Mouse (Mus musculus) lung, embryonic 16.5 days (tissue): ENCODE data around the gene Vars. TPM values are rescaled to one million over a fixed set of nuclear protein-coding genes. Genes with fewer than 3 reads are reported as not detected.
A peak's percentile ranks its signal among the peaks of the same experiment; 100 is the strongest.
"Not testable (repeated sequence)": the region's sequence is repeated elsewhere in the genome, so short reads cannot be mapped to it uniquely, and the experiment has no call there.

Experiments used
- ATAC-seq: fragments of 200-750 bp; cut with Nextera tagmentation; 2 replicates; pipeline ENCODE4 v1.8.0; 2017; ENCODE audit warnings: low read depth, mild to moderate bottlenecking, moderate library complexity
- H3K27ac ChIP-seq: fragments of 300-500 bp; sonication (generic); 2 replicates; pipeline ENCODE4 v1.5.1; 2014; ENCODE audit warnings: mild to moderate bottlenecking, control low read depth, low read length
- H3K27me3 ChIP-seq: fragments of 300-500 bp; sonication (generic); 2 replicates; pipeline ENCODE4 v1.6.1; 2014; ENCODE audit warnings: low read depth, low read length, mixed read lengths; ENCODE audit not compliant: control insufficient read depth, insufficient read depth
- H3K36me3 ChIP-seq: fragments of 300-500 bp; sonication (generic); 2 replicates; pipeline ENCODE4 v1.6.1; 2014; ENCODE audit warnings: low read length; ENCODE audit not compliant: control insufficient read depth, insufficient read depth
- H3K4me1 ChIP-seq: fragments of 300-500 bp; sonication (generic); replicated peaks from 2 replicates; pipeline ENCODE4 v1.6.1; 2014; ENCODE audit warnings: low read length, mixed read lengths; ENCODE audit not compliant: control insufficient read depth, insufficient read depth
- H3K4me2 ChIP-seq: fragments of 300-500 bp; sonication (generic); 2 replicates; pipeline ENCODE4 v1.6.1; 2014; ENCODE audit warnings: low read depth, low read length, control low read depth
- H3K4me3 ChIP-seq: fragments of 300-500 bp; sonication (generic); 2 replicates; pipeline ENCODE4 v1.5.1; 2014; ENCODE audit warnings: mild to moderate bottlenecking, low read length, control low read depth
- H3K9ac ChIP-seq: fragments of 300-500 bp; sonication (generic); 2 replicates; pipeline ENCODE4 v1.6.1; 2014; ENCODE audit warnings: low read length, control low read depth
- H3K9me3 ChIP-seq: fragments of 300-500 bp; sonication (generic); 2 replicates; pipeline ENCODE4 v1.6.1; 2016; ENCODE audit warnings: low read length; ENCODE audit not compliant: control insufficient read depth
- WGBS: fragments of 180-500 bp; shearing (Covaris S2); extraction: QIAGEN DNeasy Blood & Tissue Kit; methylation state at CpG from one replicate; pipeline ENCODE4 v1.1.7; 2014; 5-methylcytosine and 5-hydroxymethylcytosine counted together
- polyA plus RNA-seq: library from polyadenylated mRNA; unstranded; fragments of >200 nt; fragmentation: Nextera tagmentation; extraction: Ambion mirVana; gene quantifications from 2 replicates; pipeline ENCODE4 v1.2.1, GENCODE M21; 2015

Vars gene
- polyA plus RNA-seq, 1 experiment from 2014 or later, result 88.0 TPM

DNA sequence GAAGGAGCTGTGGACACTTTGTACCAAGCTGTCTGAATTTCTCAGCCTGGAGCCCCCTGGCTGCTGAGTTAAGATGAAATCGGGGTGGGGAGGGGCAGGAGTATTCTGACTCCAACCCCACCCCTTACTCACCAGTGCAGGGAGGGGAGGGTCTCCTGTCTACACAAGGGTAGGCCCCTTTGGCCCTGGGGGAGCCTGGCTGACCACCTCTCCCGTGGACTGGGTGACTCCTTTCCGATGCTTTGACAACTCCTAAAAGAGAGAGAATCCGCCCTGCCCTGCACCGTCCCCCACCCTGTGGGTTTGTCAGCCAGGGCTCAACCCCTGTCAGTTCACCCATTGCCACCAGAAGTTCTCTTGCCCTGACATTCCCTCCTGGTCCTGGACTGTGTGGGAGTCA, 25.4 kb downstream of the Vars start:
- Histone ChIP-seq H3K9ac (no peak overlapping the region), H3K27ac (no peak overlapping the region), H3K4me1 (peaks cover 6% of the 10 kb centered on the region)

DNA sequence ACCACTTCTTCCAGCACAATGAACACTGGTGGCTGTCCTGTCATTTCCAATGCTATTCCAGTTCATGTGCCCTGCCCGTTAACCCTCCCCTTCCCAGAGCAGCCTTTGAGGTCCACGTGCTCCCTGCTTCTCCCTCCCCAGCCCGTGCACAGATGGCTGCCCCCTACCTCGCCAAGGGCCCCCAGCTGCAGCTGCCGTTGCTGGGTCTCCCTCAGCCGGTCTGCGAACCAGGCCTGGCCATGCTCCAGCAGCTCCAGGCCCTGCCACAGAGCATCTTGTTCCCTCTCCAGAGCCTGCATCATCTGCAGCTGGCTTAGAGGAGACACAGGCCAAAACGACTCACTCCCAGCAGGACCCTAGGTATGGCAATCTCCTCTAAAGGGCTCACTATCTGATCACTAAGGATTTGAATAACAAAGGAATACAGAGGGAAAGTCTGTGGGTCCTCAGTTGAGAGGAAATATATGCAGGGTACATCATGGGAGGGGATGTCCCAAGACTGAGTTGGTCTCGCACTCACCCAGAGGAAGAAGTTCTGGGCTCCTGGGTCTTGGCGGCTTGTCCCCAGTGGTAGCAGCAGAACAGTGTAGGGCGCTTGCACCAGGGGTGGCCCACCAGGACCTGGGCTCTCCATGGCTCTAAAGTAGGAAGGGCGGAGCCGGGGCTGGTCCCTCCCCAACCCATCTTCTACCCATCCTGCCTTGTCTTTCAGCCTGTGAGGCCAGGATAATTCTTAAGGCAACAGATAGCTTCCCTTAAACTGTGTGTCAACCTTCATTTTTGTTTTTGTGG, 26.7 kb downstream of the Vars start, which contains the start of gene Sapcd1:
TSS of gene Sapcd1 (minus strand) at position 740 of the 792 bp plus-strand sequence.
- H3K27me3 ChIP-seq, result no peaks in the 10 kb centered on the region
- H3K9ac ChIP-seq, result peak within 1 kb of the TSS; percentile 47
- no peaks in the 10 kb centered on the region for H3K9me3 ChIP-seq
- H3K4me3 ChIP-seq, result no peak within 1 kb of the TSS
- H3K36me3 ChIP-seq, result no peaks in the 10 kb centered on the region
- peak; percentile 57 for ATAC-seq
- H3K4me2 ChIP-seq, result peak within 1 kb of the TSS; percentile 18; the same call in 1 of the 2 replicates
- WGBS, result 37% methylated on average over 13 of the region's 13 CpGs
- H3K27ac ChIP-seq, result peak within 1 kb of the TSS; percentile 26
- H3K4me1 ChIP-seq, result peaks cover 6% of the 10 kb centered on the region

More for the DNA sequence above, 25.4 kb downstream of the Vars start:
- Histone ChIP-seq H3K4me2 (no peak overlapping the region), H3K27me3 (no peaks in the 10 kb centered on the region), H3K4me3 (no peak overlapping the region), H3K36me3 (no peaks in the 10 kb centered on the region), H3K9me3 (no peaks in the 10 kb centered on the region)
- WGBS, result 74% methylated on average over 5 of the region's 5 CpGs
- ATAC-seq, result no peak

DNA sequence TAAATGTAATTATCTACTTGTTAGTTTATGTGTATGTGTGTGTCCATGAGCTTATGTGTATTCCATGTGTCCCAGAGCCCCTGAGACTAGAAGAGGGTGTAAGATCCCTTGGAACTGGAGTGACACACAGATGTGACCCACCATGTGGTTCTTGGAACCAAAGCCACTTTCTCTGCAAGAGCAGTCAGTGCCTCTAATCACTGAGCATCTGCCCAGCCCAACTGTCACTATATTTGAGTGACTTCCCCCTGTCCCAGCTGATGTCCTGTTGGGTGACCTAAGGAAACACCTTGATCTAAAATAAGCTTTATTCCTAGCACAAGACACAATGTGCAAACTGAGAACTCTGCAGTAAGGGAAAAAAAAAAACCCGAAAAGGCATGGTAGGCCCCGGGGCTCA, 27.5 kb downstream of the Vars start:
- WGBS, result 74% methylated on average over 2 of the region's 2 CpGs
- Histone ChIP-seq H3K9ac (no peak overlapping the region), H3K9me3 (no peaks in the 10 kb centered on the region), H3K36me3 (no peaks in the 10 kb centered on the region), H3K4me2 (no peak overlapping the region), H3K4me3 (no peak overlapping the region), H3K4me1 (peaks cover 6% of the 10 kb centered on the region), H3K27me3 (no peaks in the 10 kb centered on the region), H3K27ac (no peak overlapping the region)
- no peak for ATAC-seq

DNA sequence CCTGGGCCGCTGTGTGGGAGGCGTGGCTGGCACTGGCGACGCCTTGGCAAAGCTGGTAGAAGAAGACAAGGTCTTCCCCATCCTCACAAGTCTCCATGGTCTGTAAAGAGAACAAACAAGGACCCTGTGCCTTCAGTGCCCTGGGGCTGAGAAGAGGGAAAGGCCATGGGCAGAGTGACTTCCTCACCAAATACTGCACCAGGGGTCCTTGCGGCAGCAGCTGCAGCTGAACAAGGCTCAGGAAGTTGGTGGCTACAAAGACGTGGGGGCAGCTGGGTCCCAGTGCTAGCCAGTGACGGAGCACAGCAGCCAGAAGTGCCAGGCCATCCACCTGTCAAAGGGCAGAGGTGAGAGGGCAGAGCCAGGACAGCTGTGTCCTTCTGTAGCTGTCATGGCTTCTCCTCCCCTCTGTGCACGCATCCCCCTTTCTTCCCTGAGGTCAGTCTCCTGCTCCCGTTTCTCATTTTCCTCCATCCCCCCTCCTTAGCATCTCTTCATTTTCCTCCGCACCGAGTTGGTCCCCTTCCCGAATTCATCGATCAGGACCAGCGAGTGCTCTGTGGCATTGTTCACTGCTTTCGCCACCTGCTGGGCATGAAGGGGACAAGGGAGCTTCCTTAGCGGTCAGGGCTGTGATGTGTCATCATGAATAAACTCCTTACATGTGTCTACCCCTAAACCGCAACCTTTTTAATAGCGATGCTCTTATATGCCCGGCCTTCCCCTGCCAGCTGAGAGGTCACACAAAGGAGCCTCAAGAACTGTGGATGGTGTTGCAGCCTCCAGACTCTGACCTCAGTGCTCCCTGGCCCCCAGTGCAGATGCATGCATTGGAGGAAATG, 29.1 kb downstream of the Vars start:
- Histone ChIP-seq H3K27ac (no peak overlapping the region), H3K9ac (no peak overlapping the region), H3K9me3 (no peaks in the 10 kb centered on the region), H3K4me3 (no peak overlapping the region), H3K4me2 (no peak overlapping the region), H3K4me1 (peaks cover 5% of the 10 kb centered on the region), H3K36me3 (no peaks in the 10 kb centered on the region), H3K27me3 (no peaks in the 10 kb centered on the region)
- no peak for ATAC-seq
- 30% methylated on average over 19 of the region's 19 CpGs for WGBS

DNA sequence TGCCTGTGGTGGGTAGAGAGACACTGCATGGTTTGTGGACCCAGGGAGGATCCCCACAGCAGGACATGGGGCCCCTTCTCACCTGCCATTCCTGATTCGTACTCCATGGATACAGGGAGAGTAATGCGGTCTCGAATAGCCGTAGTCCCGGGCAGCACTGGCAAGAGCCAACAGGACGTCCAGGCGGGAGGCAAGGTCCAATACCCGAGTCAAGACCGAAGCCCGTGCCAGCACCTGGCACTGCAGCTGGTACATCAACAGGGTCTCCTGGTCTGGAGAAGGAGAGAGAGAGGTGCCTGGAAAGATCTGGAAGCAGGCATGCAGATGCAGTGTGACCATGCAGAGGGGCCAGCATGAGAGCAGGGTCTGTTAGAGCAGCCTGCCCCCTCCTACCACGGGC, 30.5 kb downstream of the Vars start:
- Histone ChIP-seq H3K27me3 (no peaks in the 10 kb centered on the region), H3K4me2 (no peak overlapping the region), H3K4me1 (peaks cover 3% of the 10 kb centered on the region), H3K9me3 (no peaks in the 10 kb centered on the region), H3K4me3 (no peak overlapping the region), H3K9ac (no peak overlapping the region), H3K36me3 (no peaks in the 10 kb centered on the region), H3K27ac (no peak overlapping the region)
- ATAC-seq, result no peak
- WGBS, result 86% methylated on average over 11 of the region's 11 CpGs

DNA sequence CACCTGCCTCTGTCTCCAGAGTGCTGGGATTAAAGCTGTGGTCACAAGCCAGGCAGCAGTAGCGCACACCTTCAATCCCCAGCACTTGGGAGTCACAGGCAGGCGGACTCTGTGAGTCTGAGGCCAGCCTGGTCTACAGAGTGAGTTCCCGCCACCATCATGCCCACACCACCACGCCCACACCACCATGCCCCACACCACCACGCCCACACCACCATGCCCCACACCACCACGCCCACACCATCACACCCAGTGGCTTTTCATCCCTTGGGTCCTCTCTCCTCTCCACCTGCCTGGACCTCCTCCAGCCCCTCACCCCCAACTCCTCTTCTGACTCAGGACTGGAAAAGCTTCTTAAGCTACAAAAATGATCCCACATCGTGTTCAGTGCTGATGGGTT, 31.1 kb downstream of the Vars start:
- no peak for ATAC-seq
- no peaks in the 10 kb centered on the region for H3K9me3 ChIP-seq

DNA sequence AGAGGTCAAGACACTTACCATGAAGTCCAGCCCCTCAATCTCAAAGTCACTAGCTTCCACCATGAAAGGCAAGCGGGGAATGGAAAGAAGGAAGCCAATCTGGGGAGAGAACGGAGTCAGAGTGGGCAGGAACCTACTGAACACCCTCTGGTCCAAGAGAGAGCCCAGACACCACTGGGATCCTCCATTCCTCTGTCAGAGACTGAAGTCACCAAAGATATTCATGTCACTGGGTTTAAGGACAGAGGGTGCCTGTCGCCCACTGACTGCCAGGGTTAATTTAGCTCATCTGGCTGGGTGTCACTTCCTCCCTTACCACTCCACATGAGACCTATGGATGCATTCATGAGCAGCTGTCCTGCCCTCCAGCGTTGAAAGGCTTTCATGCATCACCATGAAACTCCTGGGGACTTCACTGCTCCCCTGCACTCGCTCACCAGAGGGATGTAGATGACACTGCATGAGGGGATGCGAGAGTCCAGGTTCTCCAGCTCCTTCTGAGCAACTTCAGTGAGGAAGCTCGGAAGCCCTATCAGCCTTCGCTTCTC, 31.6 kb downstream of the Vars start:
- no peak for ATAC-seq
- Histone ChIP-seq H3K9ac (no peak overlapping the region), H3K9me3 (no peaks in the 10 kb centered on the region), H3K4me2 (no peak overlapping the region), H3K4me3 (no peak overlapping the region), H3K27me3 (no peaks in the 10 kb centered on the region), H3K36me3 (no peaks in the 10 kb centered on the region), H3K27ac (no peak overlapping the region), H3K4me1 (peaks cover under 1% of the 10 kb centered on the region)
- WGBS, result 60% methylated on average over 8 of the region's 8 CpGs

More for the DNA sequence above, 31.1 kb downstream of the Vars start:
- no peak overlapping the region for H3K4me3 ChIP-seq
- no peak overlapping the region for H3K9ac ChIP-seq
- peaks cover 3% of the 10 kb centered on the region for H3K4me1 ChIP-seq
- WGBS, result 74% methylated on average over 7 of the region's 7 CpGs
- no peaks in the 10 kb centered on the region for H3K27me3 ChIP-seq
- H3K36me3 ChIP-seq, result no peaks in the 10 kb centered on the region
- no peak overlapping the region for H3K27ac ChIP-seq
- H3K4me2 ChIP-seq, result no peak overlapping the region

DNA sequence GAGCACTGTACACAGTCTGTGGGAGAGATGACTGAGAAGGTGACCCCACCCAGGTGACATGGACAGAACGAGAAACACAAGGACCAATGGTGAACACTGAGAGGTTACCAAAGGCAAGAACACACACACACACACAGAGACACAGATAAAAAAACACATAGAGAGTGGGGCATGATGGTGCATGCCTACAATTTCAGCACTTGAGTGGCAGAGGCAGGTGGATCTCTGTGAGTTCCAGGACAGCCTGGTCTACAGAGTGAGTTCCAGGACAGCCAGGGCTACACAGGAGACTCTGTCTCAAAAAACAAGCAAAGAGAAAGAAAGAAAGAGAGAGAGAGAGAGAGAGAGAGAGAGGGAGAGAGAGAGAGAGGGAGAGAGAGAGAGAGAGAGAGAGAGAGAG, 32.9 kb downstream of the Vars start:
- H3K4me3 ChIP-seq, result not testable (repeated sequence)
- WGBS, result 53% methylated on average over 1 of the region's 1 CpGs

DNA sequence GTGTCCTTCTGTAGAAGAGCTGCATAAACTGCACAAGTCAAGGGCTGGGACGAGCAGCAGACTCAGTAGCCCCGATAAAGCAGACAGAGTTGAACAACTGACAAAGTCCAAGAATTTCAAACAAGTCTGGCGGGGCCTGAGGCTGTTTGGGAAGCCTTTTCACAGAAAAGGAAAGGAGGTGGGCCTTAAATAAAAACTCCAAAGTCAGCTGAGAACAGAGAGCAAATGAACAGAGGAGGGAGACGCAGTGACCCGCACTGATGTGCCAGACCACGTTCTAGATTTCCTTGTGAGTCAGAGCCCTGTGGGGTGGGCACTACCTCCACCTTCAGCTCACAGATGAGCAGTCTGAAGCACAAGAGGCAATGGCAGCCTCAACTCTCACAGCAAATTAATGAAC, 34.1 kb downstream of the Vars start:
- Histone ChIP-seq H3K27ac (no peak overlapping the region), H3K36me3 (no peaks in the 10 kb centered on the region), H3K9me3 (no peaks in the 10 kb centered on the region), H3K4me2 (no peak overlapping the region), H3K27me3 (no peaks in the 10 kb centered on the region), H3K4me1 (no peaks in the 10 kb centered on the region), H3K9ac (no peak overlapping the region), H3K4me3 (no peak overlapping the region)
- no peak for ATAC-seq
- WGBS, result 70% methylated on average over 6 of the region's 6 CpGs

More for the DNA sequence above, 32.9 kb downstream of the Vars start:
- not testable (repeated sequence) for ATAC-seq, H3K9ac ChIP-seq, H3K36me3 ChIP-seq, H3K27me3 ChIP-seq, H3K4me1 ChIP-seq, H3K27ac ChIP-seq, H3K4me2 ChIP-seq, H3K9me3 ChIP-seq
